Mouse (Mus musculus) hindbrain, postnatal 0 days (tissue): ENCODE data around the gene Ireb2. TPM values are rescaled to one million over a fixed set of nuclear protein-coding genes. Genes with fewer than 3 reads are reported as not detected.
A peak's percentile ranks its signal among the peaks of the same experiment; 100 is the strongest.
"Not testable (repeated sequence)": the region's sequence is repeated elsewhere in the genome, so short reads cannot be mapped to it uniquely, and the experiment has no call there.

Experiments
- ATAC-seq: fragments of 200-750 bp; cut with Nextera tagmentation; 2 replicates; pipeline ENCODE4 v1.8.0; 2017; ENCODE audit warnings: mild to moderate bottlenecking, moderate TSS enrichment, moderate library complexity
- DNase-seq: peaks from one replicate; pipeline ENCODE4 v3.0.0-alpha.2; 2015; ENCODE audit warnings: low spot score
- H3K27ac ChIP-seq: fragments of 300-500 bp; sonication (generic); 2 replicates; pipeline ENCODE4 v1.5.1; 2014; ENCODE audit warnings: mild to moderate bottlenecking
- H3K27me3 ChIP-seq: fragments of 300-500 bp; sonication (generic); 2 replicates; pipeline ENCODE4 v1.6.1; 2014; ENCODE audit warnings: low read length, mixed read lengths; ENCODE audit not compliant: insufficient read depth
- H3K36me3 ChIP-seq: fragments of 300-500 bp; sonication (generic); 2 replicates; pipeline ENCODE4 v1.6.1; 2014; ENCODE audit warnings: low read length, mixed read lengths; ENCODE audit not compliant: insufficient read depth
- H3K4me1 ChIP-seq: fragments of 300-500 bp; sonication (generic); 2 replicates; pipeline ENCODE4 v1.6.1; 2014; ENCODE audit warnings: antibody characterized with exemption, low read length, mixed read lengths; ENCODE audit not compliant: insufficient read depth
- H3K4me2 ChIP-seq: fragments of 300-500 bp; sonication (generic); 2 replicates; pipeline ENCODE4 v1.6.1; 2014; ENCODE audit warnings: low read depth, mild to moderate bottlenecking, low read length, moderate library complexity, mixed read lengths
- H3K4me3 ChIP-seq: fragments of 300-500 bp; sonication (generic); 2 replicates; pipeline ENCODE4 v1.5.1; 2014; ENCODE audit warnings: low read length
- H3K9ac ChIP-seq: fragments of 300-500 bp; sonication (generic); replicated peaks from 2 replicates; pipeline ENCODE4 v1.6.1; 2014; ENCODE audit warnings: mild to moderate bottlenecking, low read length, moderate library complexity, mixed read lengths
- H3K9me3 ChIP-seq: fragments of 300-500 bp; sonication (generic); 2 replicates; pipeline ENCODE4 v1.6.1; 2016; ENCODE audit warnings: low read length, mixed read lengths
- CTCF ChIP-seq: IDR thresholded peaks from 2 replicates; pipeline ENCODE4 v1.5.1; 2016; ENCODE audit warnings: antibody characterized with exemption, control low read depth, low read depth
- WGBS: fragments of 180-500 bp; shearing (Covaris S2); extraction: QIAGEN DNeasy Blood & Tissue Kit; methylation state at CpG from one replicate; pipeline ENCODE4 v1.1.7; 2014; 5-methylcytosine and 5-hydroxymethylcytosine counted together
- polyA plus RNA-seq: library from polyadenylated mRNA; unstranded; fragments of >200 nt; fragmentation: Nextera tagmentation; extraction: Ambion mirVana; gene quantifications from 2 replicates; pipeline ENCODE4 v1.2.1, GENCODE M21; 2015
- total RNA-seq: library from RNA; depleted of rRNA; stranded (reverse); fragments of >200 nt; gene quantifications from 2 replicates; pipeline ENCODE4 v1.2.3, GENCODE M21; 2014; rRNA removed

Ireb2 gene
- total RNA-seq (31.4 and 34.2 TPM in 2 replicates), polyA plus RNA-seq (18.4 and 18.6 TPM in 2 replicates)

GRCm38 (mm10) chr9:54863363-54864281 lies at the start of gene Ireb2:
Gene Ireb2, plus strand, starts transcription at chr9:54863789.
- no peaks in the 10 kb centered on the region for H3K9me3 ChIP-seq
- peak within 1 kb of the TSS; percentile 77 for H3K4me2 ChIP-seq
- H3K27me3 ChIP-seq: no peaks in the 10 kb centered on the region
- DNase-seq: peak; percentile 99
- peak within 1 kb of the TSS; percentile 97 for H3K27ac ChIP-seq
- ATAC-seq: peak; percentile 99
- peak within 1 kb of the TSS; percentile 100 for H3K9ac ChIP-seq
- peak within 1 kb of the TSS; percentile 99 for H3K4me3 ChIP-seq
- peaks cover 15% of the 10 kb centered on the region; the same call in 1 of the 2 replicates for H3K36me3 ChIP-seq
- no peak for TF ChIP-seq CTCF
- peaks cover 7% of the 10 kb centered on the region; the same call in 1 of the 2 replicates for H3K4me1 ChIP-seq
- WGBS: under 1% methylated on average over 71 of the region's 72 CpGs

GRCm38 (mm10) chr9:54816508-54817201 lies 46.9 kb upstream of the Ireb2 start:
- no peaks in the 10 kb centered on the region for H3K9me3 ChIP-seq
- 71% methylated on average over 10 of the region's 10 CpGs for WGBS
- no peak overlapping the region for H3K4me3 ChIP-seq
- H3K36me3 ChIP-seq: no peaks in the 10 kb centered on the region
- DNase-seq: peak; percentile 5
- H3K9ac ChIP-seq: no peak overlapping the region
- H3K4me2 ChIP-seq: no peak overlapping the region
- TF ChIP-seq CTCF: no peak
- no peaks in the 10 kb centered on the region for H3K27me3 ChIP-seq
- ATAC-seq: no peak
- no peaks in the 10 kb centered on the region for H3K4me1 ChIP-seq
- H3K27ac ChIP-seq: no peak overlapping the region

GRCm38 (mm10) chr9:54821442-54822100 lies 42.0 kb upstream of the Ireb2 start:
- Histone ChIP-seq H3K4me3 (no peak overlapping the region), H3K27me3 (no peaks in the 10 kb centered on the region), H3K9ac (no peak overlapping the region), H3K36me3 (no peaks in the 10 kb centered on the region), H3K4me1 (no peaks in the 10 kb centered on the region), H3K27ac (no peak overlapping the region), H3K9me3 (no peaks in the 10 kb centered on the region), H3K4me2 (no peak overlapping the region)
- peak; percentile 91 for DNase-seq
- WGBS: 55% methylated on average over 5 of the region's 5 CpGs
- ATAC-seq: peak; percentile 74; the same call in 1 of the 2 replicates
- peak; percentile 83 for TF ChIP-seq CTCF

- H3K27me3 ChIP-seq: no peaks in the 10 kb centered on the region
- no peaks in the 10 kb centered on the region for H3K36me3 ChIP-seq
- DNase-seq: peak; percentile 56
- no peaks in the 10 kb centered on the region for H3K9me3 ChIP-seq
- peak; percentile 60 for TF ChIP-seq CTCF
- WGBS: 26% methylated on average over 2 of the region's 2 CpGs
- H3K4me2 ChIP-seq: no peak overlapping the region
- no peak for ATAC-seq
- no peak overlapping the region for H3K9ac ChIP-seq
- no peak overlapping the region for H3K27ac ChIP-seq
- H3K4me3 ChIP-seq: no peak overlapping the region
- no peaks in the 10 kb centered on the region for H3K4me1 ChIP-seq
Observed at GRCm38 (mm10) chr9:54829760-54830159, 33.8 kb upstream of the Ireb2 start.

GRCm38 (mm10) chr9:54830624-54831023 lies 33.0 kb upstream of the Ireb2 start:
- Histone ChIP-seq H3K36me3 (no peaks in the 10 kb centered on the region), H3K4me1 (no peaks in the 10 kb centered on the region), H3K27me3 (no peaks in the 10 kb centered on the region), H3K9me3 (no peaks in the 10 kb centered on the region), H3K9ac (no peak overlapping the region), H3K4me3 (no peak overlapping the region), H3K4me2 (no peak overlapping the region), H3K27ac (no peak overlapping the region)
- 0 out of 2 replicates have a peak, but pooled peaks have one; percentile 66 for ATAC-seq
- peak; percentile 75 for DNase-seq
- WGBS: 40% methylated on average over 3 of the region's 3 CpGs
- TF ChIP-seq CTCF: peak; percentile 82

- TF ChIP-seq CTCF: no peak
- ATAC-seq: no peak
- H3K36me3 ChIP-seq: no peaks in the 10 kb centered on the region
- H3K27me3 ChIP-seq: no peaks in the 10 kb centered on the region
- H3K4me3 ChIP-seq: no peak overlapping the region
- no peak overlapping the region for H3K4me2 ChIP-seq
- H3K9ac ChIP-seq: no peak overlapping the region
- no peaks in the 10 kb centered on the region for H3K4me1 ChIP-seq
- 72% methylated on average over 1 of the region's 1 CpGs for WGBS
- no peak overlapping the region for H3K27ac ChIP-seq
- H3K9me3 ChIP-seq: no peaks in the 10 kb centered on the region
- DNase-seq: no peak
Observed at GRCm38 (mm10) chr9:54833831-54834230, 29.8 kb upstream of the Ireb2 start.

- not testable (repeated sequence) for DNase-seq, H3K27ac ChIP-seq, H3K4me2 ChIP-seq, H3K27me3 ChIP-seq, H3K4me1 ChIP-seq, H3K36me3 ChIP-seq, H3K4me3 ChIP-seq, H3K9me3 ChIP-seq, H3K9ac ChIP-seq, ATAC-seq
- WGBS: 91% methylated on average over 6 of the region's 6 CpGs
Observed at GRCm38 (mm10) chr9:54835951-54836717, 27.5 kb upstream of the Ireb2 start.
